Mouse (Mus musculus): ENCODE results near the gene Rtn4rl1.

Rtn4rl1 gene

GRCm38 (mm10) chr11:75193256-75194071 lies at the start of gene Rtn4rl1:
Gene Rtn4rl1, plus strand, starts transcription at chr11:75193783.
- DNase-seq (ENCODE audit: low read depth), result no peak

GRCm38 (mm10) chr11:75145841-75146240 lies 47.7 kb upstream of the Rtn4rl1 start:
- DNase-seq (ENCODE audit: low read depth), result no peak

GRCm38 (mm10) chr11:75147106-75147845 lies 46.3 kb upstream of the Rtn4rl1 start:
- DNase-seq (ENCODE audit: low read depth), result no peak

GRCm38 (mm10) chr11:75147846-75148168 lies 45.8 kb upstream of the Rtn4rl1 start:
- DNase-seq (ENCODE audit: low read depth), result no peak

GRCm38 (mm10) chr11:75148332-75149035 lies 45.1 kb upstream of the Rtn4rl1 start:
- DNase-seq (ENCODE audit: low read depth), result no peak

- no peak for DNase-seq (ENCODE audit: low read depth)
Observed at GRCm38 (mm10) chr11:75150346-75150745, 43.2 kb upstream of the Rtn4rl1 start.

- DNase-seq (ENCODE audit: low read depth), result no peak
Observed at GRCm38 (mm10) chr11:75152603-75153557, 40.7 kb upstream of the Rtn4rl1 start.

- no peak for DNase-seq (ENCODE audit: low read depth)
Observed at GRCm38 (mm10) chr11:75154053-75154585, 39.5 kb upstream of the Rtn4rl1 start.

- no peak for DNase-seq (ENCODE audit: low read depth)
Observed at GRCm38 (mm10) chr11:75155985-75156384, 37.6 kb upstream of the Rtn4rl1 start.

GRCm38 (mm10) chr11:75156416-75156815 lies 37.2 kb upstream of the Rtn4rl1 start:
- no peak for DNase-seq (ENCODE audit: low read depth)

GRCm38 (mm10) chr11:75157037-75157436 lies 36.5 kb upstream of the Rtn4rl1 start:
- DNase-seq (ENCODE audit: low read depth), result no peak

GRCm38 (mm10) chr11:75157901-75158300 lies 35.7 kb upstream of the Rtn4rl1 start:
- no peak for DNase-seq (ENCODE audit: low read depth)

GRCm38 (mm10) chr11:75158432-75158831 lies 35.2 kb upstream of the Rtn4rl1 start:
- no peak for DNase-seq (ENCODE audit: low read depth)

- no peak for DNase-seq (ENCODE audit: low read depth)
Observed at GRCm38 (mm10) chr11:75159564-75159963, 34.0 kb upstream of the Rtn4rl1 start.

GRCm38 (mm10) chr11:75160954-75161353 lies 32.6 kb upstream of the Rtn4rl1 start:
- no peak for DNase-seq (ENCODE audit: low read depth)

GRCm38 (mm10) chr11:75161417-75162008 lies 32.1 kb upstream of the Rtn4rl1 start:
- no peak for DNase-seq (ENCODE audit: low read depth)

GRCm38 (mm10) chr11:75162591-75163080 lies 30.9 kb upstream of the Rtn4rl1 start:
- DNase-seq (ENCODE audit: low read depth), result no peak

- DNase-seq (ENCODE audit: low read depth), result no peak
Observed at GRCm38 (mm10) chr11:75163379-75163778, 30.2 kb upstream of the Rtn4rl1 start.

- DNase-seq (ENCODE audit: low read depth), result no peak
Observed at GRCm38 (mm10) chr11:75164051-75164450, 29.5 kb upstream of the Rtn4rl1 start.

- no peak for DNase-seq (ENCODE audit: low read depth)
Observed at GRCm38 (mm10) chr11:75164750-75165149, 28.8 kb upstream of the Rtn4rl1 start.
